Mouse (Mus musculus) erythroblast, embryonic 14.5 days (primary cell): Measurements from ENCODE around the gene Cntf.

Source experiments
- GATA1 ChIP-seq: IDR thresholded peaks from 2 replicates; pipeline ENCODE4 v1.6.1; 2012; ENCODE audit warnings: low read length, inconsistent platforms, mixed read lengths
- TAL1 ChIP-seq: IDR thresholded peaks from 3 replicates; pipeline ENCODE4 v1.6.1; 2012; ENCODE audit warnings: low read length, inconsistent platforms, mixed read lengths

DNA sequence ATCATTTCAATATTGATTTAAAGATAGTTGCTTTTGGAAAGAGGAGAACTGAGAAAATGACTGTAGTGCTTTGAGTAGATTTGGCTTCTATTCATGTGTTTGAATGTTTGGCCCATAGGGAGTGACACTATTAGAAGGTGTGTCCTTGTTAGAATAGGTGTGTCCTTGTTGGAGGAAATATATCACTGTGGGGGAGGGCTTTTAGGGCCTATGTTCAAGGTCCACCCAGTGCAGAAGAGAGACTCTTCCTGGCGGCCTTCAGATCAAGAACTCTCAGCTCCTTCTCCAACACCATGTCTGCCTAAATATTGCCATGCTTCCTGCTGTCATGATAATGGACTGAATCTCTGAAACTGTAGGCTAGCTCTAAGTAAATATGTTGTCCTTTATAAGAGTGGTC, 38.8 kb upstream of the Cntf start:
- TF ChIP-seq GATA1 (no peak), TAL1 (no peak)
